In genomic region chr6:50455102-50455828, GRCm38 (mm10) we compare ENCODE assay signal across 8 mouse cellular contexts. TPM values are rescaled to one million over a fixed set of nuclear protein-coding genes. Genes with fewer than 3 reads are reported as not detected.
DNase-seq lines count a peak whose midpoint lies in the region; ATAC-seq and TF ChIP-seq lines count a peak whose summit lies in the region.

No protein-coding gene starts in this region.

- peak overlapping the region; percentile 81 for H3K4me2 ChIP-seq in liver, embryonic 14.5 days (ENCODE audit: low read depth)
- peak overlapping the region; percentile 94 for H3K4me2 ChIP-seq in neural tube, embryonic 12.5 days (replicated peaks)

- peak overlapping the region; percentile 57 for H3K9ac ChIP-seq in liver, embryonic 14.5 days (replicated peaks)
- H3K9ac ChIP-seq in neural tube, embryonic 12.5 days: peak overlapping the region; percentile 71

- no peak for TF ChIP-seq CTCF in liver, embryonic 14.5 days (IDR thresholded peaks at IDR 0.05; ENCODE audit: low read depth)

- peak; percentile 49 for ATAC-seq in liver, embryonic 14.5 days (ENCODE audit: insufficient read depth)
- ATAC-seq in neural tube, embryonic 12.5 days (ENCODE audit: low FRiP score, low read depth): peak; percentile 78
- ATAC-seq in erythroid progenitor cell, adult 5-6 weeks (replicated peaks; ENCODE audit: low FRiP score, poor library complexity, severe bottlenecking): no peak

- DNase-seq in CD4-positive helper T cell, adult 2 months (ENCODE audit: low read depth, low spot score): peak; percentile 64
- peak; percentile 77 for DNase-seq in NIH3T3 (ENCODE audit: low read depth)
- peak; percentile 46 to 53 for DNase-seq in cerebellum, postnatal 14 days
- DNase-seq in gastrocnemius, postnatal 25 days: peak; percentile 29
- peak; percentile 78 for DNase-seq in induced T-regulatory cell, adult 2 months (ENCODE audit: low read depth)
- no peak for DNase-seq in liver, embryonic 14.5 days (ENCODE audit: low read depth in 3 of 3, low spot score in 3 of 3)

- no peaks in the 10 kb centered on the region for H3K36me3 ChIP-seq in liver, embryonic 14.5 days (replicated peaks; ENCODE audit: control insufficient read depth, insufficient read depth, low read depth)
- H3K36me3 ChIP-seq in neural tube, embryonic 12.5 days: no peaks in the 10 kb centered on the region

- no peak overlapping the region for H3K27ac ChIP-seq in liver, embryonic 14.5 days
- 0 out of 2 replicates have a peak overlapping the region, but pooled peaks have one; percentile 13 for H3K27ac ChIP-seq in neural tube, embryonic 12.5 days

- H3K9me3 ChIP-seq in liver, embryonic 14.5 days (ENCODE audit: control insufficient read depth, low read length): no peaks in the 10 kb centered on the region
- no peaks in the 10 kb centered on the region for H3K9me3 ChIP-seq in neural tube, embryonic 12.5 days

- peaks cover 0 to 9% of the 10 kb centered on the region in 2 experiments; a peak in 3 of 4 replicates for H3K4me1 ChIP-seq in liver, embryonic 14.5 days (replicated peaks; ENCODE audit: control insufficient read depth in 2 of 2, insufficient read depth in 2 of 2, low read length in 1 of 2)
- peaks cover 5% of the 10 kb centered on the region; the same call in 1 of the 2 replicates for H3K4me1 ChIP-seq in neural tube, embryonic 12.5 days

- H3K4me3 ChIP-seq in liver, embryonic 14.5 days (ENCODE audit: insufficient read depth in 1 of 2, low read depth in 2 of 2, low read length in 2 of 2): peak overlapping the region; percentile 50 to 58
- H3K4me3 ChIP-seq in neural tube, embryonic 12.5 days: peak overlapping the region; percentile 60

- peaks cover 8% of the 10 kb centered on the region for H3K27me3 ChIP-seq in liver, embryonic 14.5 days (ENCODE audit: control insufficient read depth, insufficient read depth, low read length)
- no peaks in the 10 kb centered on the region for H3K27me3 ChIP-seq in neural tube, embryonic 12.5 days (replicated peaks)

- 2% methylated on average over 39 of the region's 39 CpGs for WGBS in liver, embryonic 14.5 days (ENCODE audit: insufficient replicate concordance)
- WGBS in neural tube, embryonic 12.5 days: under 1% methylated on average over 39 of the region's 39 CpGs

- TF ChIP-seq EP300 in liver, embryonic 14.5 days (IDR thresholded peaks at IDR 0.05; ENCODE audit: low read depth): no peak

RNA-seq across cellular contexts. Expression of gene Osbpl3, which starts 0.7 kb away (rescaled TPM):
- total RNA-seq in gastrocnemius, postnatal 25 days (2021): 1 to 10 TPM; 3.3 to 3.6 TPM
- 0.51 and 0.70 TPM in 2 replicates for polyA plus RNA-seq in liver, embryonic 14.5 days (2012; rRNA removed)
- polyA plus RNA-seq in liver, embryonic 14.5 days (2014; fragmentation: Nextera tagmentation; extraction: Ambion mirVana): 0.60 and 0.94 TPM in 2 replicates
- polyA plus RNA-seq in neural tube, embryonic 12.5 days (2016; fragmentation: Nextera tagmentation; extraction: Ambion mirVana): 5.4 and 5.9 TPM in 2 replicates
- total RNA-seq in erythroid progenitor cell, adult 5-6 weeks (2015; ENCODE audit: low replicate concordance): 0.36 and 0.42 TPM in 2 replicates
- 0.83 and 3.3 TPM in 2 replicates for total RNA-seq in erythroid progenitor cell, adult 5-6 weeks (2017; ENCODE audit: low replicate concordance)

Comparison
In these comparisons a context has a peak if more than half of its experiments do, and no peak if none do; other contexts are left out.
1. DNase-seq: peak in CD4-positive helper T cell, adult 2 months (single experiment), NIH3T3 (single experiment), cerebellum, postnatal 14 days (2 of 2), gastrocnemius, postnatal 25 days (single experiment) and induced T-regulatory cell, adult 2 months (single experiment); none in liver, embryonic 14.5 days (0 of 3).